Mouse (Mus musculus): ENCODE results near the gene Cemip. TPM values are rescaled to one million over a fixed set of nuclear protein-coding genes. Genes with fewer than 3 reads are reported as not detected.
"Not testable (repeated sequence)": the region's sequence is repeated elsewhere in the genome, so short reads cannot be mapped to it uniquely, and the experiment has no call there.

Gene Cemip
- polyA plus RNA-seq, 1 experiment = 11.2 TPM

GRCm38 (mm10) chr7:84123651-84124050, 37.3 kb upstream of the Cemip start:
- not testable (repeated sequence) for H3K36me3 ChIP-seq (ENCODE audit: control insufficient read depth, insufficient read depth); H3K4me3 ChIP-seq; H3ac ChIP-seq (ENCODE audit: control insufficient read depth, insufficient read length); H3K27me3 ChIP-seq (ENCODE audit: control insufficient read depth, insufficient read depth, insufficient read length); H3K4me2 ChIP-seq (ENCODE audit: low read depth)
- peak in 1 of 3 experiments; percentile 17 for TF ChIP-seq MYOG (IDR thresholded peaks at IDR 0.05; ENCODE audit: control insufficient read depth in 1 of 3, insufficient read depth in 1 of 3, insufficient read length in 2 of 3, low read depth in 2 of 3)
- peaks cover 98% of the 10 kb centered on the region for H3K79me2 ChIP-seq (ENCODE audit: control insufficient read depth, insufficient read depth)

- Histone ChIP-seq H3ac (ENCODE audit: control insufficient read depth, insufficient read length) (no peak overlapping the region), H3K27me3 (ENCODE audit: control insufficient read depth, insufficient read depth, insufficient read length) (no peaks in the 10 kb centered on the region), H3K79me2 (ENCODE audit: control insufficient read depth, insufficient read depth) (peaks cover 98% of the 10 kb centered on the region), H3K36me3 (ENCODE audit: control insufficient read depth, insufficient read depth) (no peaks in the 10 kb centered on the region), H3K4me2 (ENCODE audit: low read depth) (no peak overlapping the region), H3K4me3 (no peak overlapping the region)
- TF ChIP-seq SRF (IDR thresholded peaks at IDR 0.05; ENCODE audit: control insufficient read depth, insufficient read length, low read depth) (no peak), REST (IDR thresholded peaks at IDR 0.05; ENCODE audit: insufficient read depth, insufficient read length) (no peak), MYOG (IDR thresholded peaks at IDR 0.05; ENCODE audit: control insufficient read depth in 1 of 3, insufficient read depth in 1 of 3, insufficient read length in 2 of 3, low read depth in 2 of 3) (no peak), POLR2AphosphoS2 (IDR thresholded peaks at IDR 0.05; ENCODE audit: insufficient read length, low read depth) (no peak), POLR2A (IDR thresholded peaks at IDR 0.05; ENCODE audit: insufficient read length, low read depth) (no peak), MYOD1 (IDR thresholded peaks at IDR 0.05; ENCODE audit: control insufficient read depth in 1 of 3, insufficient read length in 2 of 3, low read depth in 2 of 3) (no peak), E2F4 (IDR thresholded peaks at IDR 0.05; ENCODE audit: insufficient read depth) (no peak), MAX (IDR thresholded peaks at IDR 0.05; ENCODE audit: low read depth) (no peak), CEBPB (IDR thresholded peaks at IDR 0.05; ENCODE audit: insufficient read depth, poor library complexity, severe bottlenecking) (no peak), TCF3 (IDR thresholded peaks at IDR 0.05; ENCODE audit: insufficient read length, low read depth) (no peak), TCF12 (IDR thresholded peaks at IDR 0.05; ENCODE audit: insufficient read depth, poor library complexity, severe bottlenecking) (no peak)
Measured at GRCm38 (mm10) chr7:84121778-84122177, 35.5 kb upstream of the Cemip start.

- Histone ChIP-seq H3K36me3 (ENCODE audit: control insufficient read depth, insufficient read depth) (no peaks in the 10 kb centered on the region), H3K4me3 (no peak overlapping the region), H3K27me3 (ENCODE audit: control insufficient read depth, insufficient read depth, insufficient read length) (no peaks in the 10 kb centered on the region), H3K79me2 (ENCODE audit: control insufficient read depth, insufficient read depth) (peaks cover 98% of the 10 kb centered on the region), H3ac (ENCODE audit: control insufficient read depth, insufficient read length) (no peak overlapping the region), H3K4me2 (ENCODE audit: low read depth) (no peak overlapping the region)
- no peak for TF ChIP-seq REST (IDR thresholded peaks at IDR 0.05; ENCODE audit: insufficient read depth, insufficient read length)
Measured at GRCm38 (mm10) chr7:84120142-84120760, 33.9 kb upstream of the Cemip start.

GRCm38 (mm10) chr7:84119216-84120105, 33.2 kb upstream of the Cemip start:
- H3K4me3 ChIP-seq = no peak overlapping the region
- no peak overlapping the region for H3K4me2 ChIP-seq (ENCODE audit: low read depth)
- no peaks in the 10 kb centered on the region for H3K27me3 ChIP-seq (ENCODE audit: control insufficient read depth, insufficient read depth, insufficient read length)
- TF ChIP-seq MYOG (IDR thresholded peaks at IDR 0.05; ENCODE audit: control insufficient read depth in 1 of 3, insufficient read depth in 1 of 3, insufficient read length in 2 of 3, low read depth in 2 of 3) = no peak
- no peak for TF ChIP-seq TCF3 (IDR thresholded peaks at IDR 0.05; ENCODE audit: insufficient read length, low read depth)
- no peak for TF ChIP-seq E2F4 (IDR thresholded peaks at IDR 0.05; ENCODE audit: insufficient read depth)
- TF ChIP-seq SRF (IDR thresholded peaks at IDR 0.05; ENCODE audit: control insufficient read depth, insufficient read length, low read depth) = no peak
- no peak for TF ChIP-seq MYOD1 (IDR thresholded peaks at IDR 0.05; ENCODE audit: control insufficient read depth in 1 of 3, insufficient read length in 2 of 3, low read depth in 2 of 3)
- no peak for TF ChIP-seq USF1 (IDR thresholded peaks at IDR 0.05; ENCODE audit: low read depth)
- TF ChIP-seq POLR2AphosphoS2 (IDR thresholded peaks at IDR 0.05; ENCODE audit: insufficient read length, low read depth) = no peak
- no peak for TF ChIP-seq TCF12 (IDR thresholded peaks at IDR 0.05; ENCODE audit: insufficient read depth, poor library complexity, severe bottlenecking)
- no peak for TF ChIP-seq MAX (IDR thresholded peaks at IDR 0.05; ENCODE audit: low read depth)
- no peak for TF ChIP-seq POLR2A (IDR thresholded peaks at IDR 0.05; ENCODE audit: insufficient read length, low read depth)
- TF ChIP-seq REST (IDR thresholded peaks at IDR 0.05; ENCODE audit: insufficient read depth, insufficient read length) = no peak
- no peak for TF ChIP-seq CEBPB (IDR thresholded peaks at IDR 0.05; ENCODE audit: insufficient read depth, poor library complexity, severe bottlenecking)
- no peak overlapping the region for H3ac ChIP-seq (ENCODE audit: control insufficient read depth, insufficient read length)
- H3K79me2 ChIP-seq (ENCODE audit: control insufficient read depth, insufficient read depth) = peaks cover 98% of the 10 kb centered on the region
- H3K36me3 ChIP-seq (ENCODE audit: control insufficient read depth, insufficient read depth) = no peaks in the 10 kb centered on the region

GRCm38 (mm10) chr7:84117543-84118122, 31.3 kb upstream of the Cemip start:
- TF ChIP-seq MYOD1 (IDR thresholded peaks at IDR 0.05; ENCODE audit: control insufficient read depth in 1 of 3, insufficient read length in 2 of 3, low read depth in 2 of 3) (peak in 1 of 3 experiments; percentile 56), POLR2AphosphoS2 (IDR thresholded peaks at IDR 0.05; ENCODE audit: insufficient read length, low read depth) (no peak)
- Histone ChIP-seq H3K4me2 (ENCODE audit: low read depth) (no peak overlapping the region), H3K27me3 (ENCODE audit: control insufficient read depth, insufficient read depth, insufficient read length) (no peaks in the 10 kb centered on the region), H3ac (ENCODE audit: control insufficient read depth, insufficient read length) (no peak overlapping the region), H3K79me2 (ENCODE audit: control insufficient read depth, insufficient read depth) (peaks cover 88% of the 10 kb centered on the region), H3K4me3 (no peak overlapping the region), H3K36me3 (ENCODE audit: control insufficient read depth, insufficient read depth) (peaks cover 7% of the 10 kb centered on the region)
